Mouse (Mus musculus): ENCODE results near the gene 9130409I23Rik. TPM values are rescaled to one million over a fixed set of nuclear protein-coding genes. Genes with fewer than 3 reads are reported as not detected.
"Not testable (repeated sequence)": the region's sequence is repeated elsewhere in the genome, so short reads cannot be mapped to it uniquely, and the experiment has no call there.

The 9130409I23Rik gene
- polyA plus RNA-seq, 1 experiment from 2014 or later: not detected

GRCm38 (mm10) chr1:181014731-181015500 is 36.1 kb upstream of the 9130409I23Rik start:
- WGBS: 79% methylated on average over 6 of the region's 6 CpGs
- Histone ChIP-seq H3K4me3 (no peak overlapping the region), H3K36me3 (replicated peaks) (no peaks in the 10 kb centered on the region), H3K9me3 (no peaks in the 10 kb centered on the region), H3K27ac (no peak overlapping the region), H3K9ac (no peak overlapping the region), H3K4me1 (peaks cover 10% of the 10 kb centered on the region), H3K27me3 (replicated peaks) (peaks cover 4% of the 10 kb centered on the region; the same call in 1 of the 2 replicates), H3K4me2 (no peak overlapping the region)
- ATAC-seq (replicated peaks): no peak

- H3K9ac ChIP-seq: no peak overlapping the region
- H3K27me3 ChIP-seq (replicated peaks): peaks cover 4% of the 10 kb centered on the region; the same call in 1 of the 2 replicates
- H3K9me3 ChIP-seq: no peaks in the 10 kb centered on the region
- no peaks in the 10 kb centered on the region for H3K36me3 ChIP-seq (replicated peaks)
- no peak overlapping the region for H3K4me2 ChIP-seq
- no peak; the same call in 1 of the 2 replicates for ATAC-seq (replicated peaks)
- no peak overlapping the region for H3K4me3 ChIP-seq
- no peak overlapping the region for H3K27ac ChIP-seq
- H3K4me1 ChIP-seq: peaks cover 10% of the 10 kb centered on the region
Measured at GRCm38 (mm10) chr1:181015558-181015957, 35.5 kb upstream of the 9130409I23Rik start.

GRCm38 (mm10) chr1:181016045-181016444 is 35.0 kb upstream of the 9130409I23Rik start:
- Histone ChIP-seq H3K9me3 (no peaks in the 10 kb centered on the region), H3K36me3 (replicated peaks) (no peaks in the 10 kb centered on the region), H3K27ac (no peak overlapping the region), H3K27me3 (replicated peaks) (peaks cover 4% of the 10 kb centered on the region; the same call in 1 of the 2 replicates), H3K9ac (no peak overlapping the region), H3K4me2 (peak overlapping the region; percentile 96), H3K4me3 (peak overlapping the region; percentile 50), H3K4me1 (peaks cover 10% of the 10 kb centered on the region)
- 80% methylated on average over 4 of the region's 4 CpGs for WGBS
- no peak for ATAC-seq (replicated peaks)

GRCm38 (mm10) chr1:181016532-181017131 is 34.4 kb upstream of the 9130409I23Rik start:
- peak overlapping the region; percentile 43 for H3K9ac ChIP-seq
- peaks cover 10% of the 10 kb centered on the region for H3K4me1 ChIP-seq
- peaks cover 4% of the 10 kb centered on the region; the same call in 1 of the 2 replicates for H3K27me3 ChIP-seq (replicated peaks)
- H3K36me3 ChIP-seq (replicated peaks): no peaks in the 10 kb centered on the region
- WGBS: 2% methylated on average over 21 of the region's 21 CpGs
- ATAC-seq (replicated peaks): peak; percentile 84
- H3K4me2 ChIP-seq: peak overlapping the region; percentile 96
- H3K9me3 ChIP-seq: no peaks in the 10 kb centered on the region
- 0 out of 2 replicates have a peak overlapping the region, but pooled peaks have one; percentile 12 for H3K27ac ChIP-seq
- peak overlapping the region; percentile 50 for H3K4me3 ChIP-seq

GRCm38 (mm10) chr1:181017212-181017711 is 33.8 kb upstream of the 9130409I23Rik start:
- no peaks in the 10 kb centered on the region for H3K36me3 ChIP-seq (replicated peaks)
- peaks cover 4% of the 10 kb centered on the region; the same call in 1 of the 2 replicates for H3K27me3 ChIP-seq (replicated peaks)
- H3K4me3 ChIP-seq: peak overlapping the region; percentile 50
- H3K4me2 ChIP-seq: peak overlapping the region; percentile 96
- ATAC-seq (replicated peaks): peak; percentile 89
- H3K4me1 ChIP-seq: peaks cover 10% of the 10 kb centered on the region
- peak overlapping the region; percentile 43 for H3K9ac ChIP-seq
- H3K27ac ChIP-seq: 0 out of 2 replicates have a peak overlapping the region, but pooled peaks have one; percentile 12
- no peaks in the 10 kb centered on the region for H3K9me3 ChIP-seq
- WGBS: under 1% methylated on average over 22 of the region's 22 CpGs

GRCm38 (mm10) chr1:181017890-181018420 is 33.1 kb upstream of the 9130409I23Rik start:
- WGBS: 80% methylated on average over 13 of the region's 13 CpGs
- Histone ChIP-seq H3K27ac (no peak overlapping the region), H3K4me3 (no peak overlapping the region; the same call in 1 of the 2 replicates), H3K9ac (no peak overlapping the region), H3K4me1 (peaks cover 10% of the 10 kb centered on the region), H3K4me2 (0 out of 2 replicates have a peak overlapping the region, but pooled peaks have one; percentile 96), H3K9me3 (no peaks in the 10 kb centered on the region), H3K36me3 (replicated peaks) (no peaks in the 10 kb centered on the region), H3K27me3 (replicated peaks) (peaks cover 4% of the 10 kb centered on the region; the same call in 1 of the 2 replicates)
- no peak for ATAC-seq (replicated peaks)

GRCm38 (mm10) chr1:181020756-181021487 is 30.1 kb upstream of the 9130409I23Rik start, which contains the start of gene Ephx1:
TSS of gene Ephx1 (minus strand) at chr1:181020904.
- H3K27me3 ChIP-seq (replicated peaks): peaks cover 4% of the 10 kb centered on the region; the same call in 1 of the 2 replicates
- no peaks in the 10 kb centered on the region for H3K9me3 ChIP-seq
- 58% methylated on average over 5 of the region's 5 CpGs for WGBS
- no peak within 1 kb of the TSS for H3K27ac ChIP-seq
- H3K4me1 ChIP-seq: peaks cover 10% of the 10 kb centered on the region
- H3K36me3 ChIP-seq (replicated peaks): no peaks in the 10 kb centered on the region
- H3K4me3 ChIP-seq: no peak within 1 kb of the TSS
- no peak within 1 kb of the TSS for H3K4me2 ChIP-seq
- no peak for ATAC-seq (replicated peaks)
- H3K9ac ChIP-seq: no peak within 1 kb of the TSS

GRCm38 (mm10) chr1:181021488-181021865 is 29.6 kb upstream of the 9130409I23Rik start:
- Histone ChIP-seq H3K27ac (no peak overlapping the region), H3K9ac (no peak overlapping the region), H3K4me1 (peaks cover 8% of the 10 kb centered on the region), H3K9me3 (no peaks in the 10 kb centered on the region), H3K4me2 (no peak overlapping the region), H3K4me3 (no peak overlapping the region), H3K36me3 (replicated peaks) (no peaks in the 10 kb centered on the region), H3K27me3 (replicated peaks) (peaks cover 4% of the 10 kb centered on the region; the same call in 1 of the 2 replicates)
- WGBS: 70% methylated on average over 7 of the region's 7 CpGs
- ATAC-seq (replicated peaks): no peak

GRCm38 (mm10) chr1:181022265-181022664 is 28.8 kb upstream of the 9130409I23Rik start:
- WGBS: 17% methylated on average over 1 of the region's 1 CpGs

GRCm38 (mm10) chr1:181035015-181035778 is 15.8 kb upstream of the 9130409I23Rik start:
- WGBS: 84% methylated on average over 5 of the region's 5 CpGs
- not testable (repeated sequence) for H3K27ac ChIP-seq

More at GRCm38 (mm10) chr1:181022265-181022664, 28.8 kb upstream of the 9130409I23Rik start:
- Histone ChIP-seq H3K27ac (no peak overlapping the region), H3K9ac (no peak overlapping the region), H3K4me1 (peaks cover 3% of the 10 kb centered on the region; the same call in 1 of the 2 replicates), H3K27me3 (replicated peaks) (peaks cover 4% of the 10 kb centered on the region; the same call in 1 of the 2 replicates), H3K9me3 (no peaks in the 10 kb centered on the region), H3K4me2 (no peak overlapping the region), H3K36me3 (replicated peaks) (no peaks in the 10 kb centered on the region), H3K4me3 (no peak overlapping the region)
- ATAC-seq (replicated peaks): no peak

GRCm38 (mm10) chr1:181037623-181038022 is 13.4 kb upstream of the 9130409I23Rik start:
- H3K4me1 ChIP-seq: no peaks in the 10 kb centered on the region
- no peaks in the 10 kb centered on the region for H3K36me3 ChIP-seq (replicated peaks)
- H3K9ac ChIP-seq: no peak overlapping the region
- peaks cover 4% of the 10 kb centered on the region; the same call in 1 of the 2 replicates for H3K27me3 ChIP-seq (replicated peaks)
- 89% methylated on average over 4 of the region's 4 CpGs for WGBS
- no peak overlapping the region for H3K4me2 ChIP-seq
- no peak overlapping the region for H3K4me3 ChIP-seq
- no peaks in the 10 kb centered on the region for H3K9me3 ChIP-seq
- no peak for ATAC-seq (replicated peaks)
- no peak overlapping the region for H3K27ac ChIP-seq

More at GRCm38 (mm10) chr1:181035015-181035778, 15.8 kb upstream of the 9130409I23Rik start:
- not testable (repeated sequence) for H3K27me3 ChIP-seq (replicated peaks); H3K4me2 ChIP-seq; H3K36me3 ChIP-seq (replicated peaks); H3K4me1 ChIP-seq; H3K4me3 ChIP-seq; H3K9me3 ChIP-seq; H3K9ac ChIP-seq; ATAC-seq (replicated peaks)
